Mouse (Mus musculus) kidney, postnatal 0 days (tissue): Measurements from ENCODE around the gene Ggt5. TPM values are rescaled to one million over a fixed set of nuclear protein-coding genes. Genes with fewer than 3 reads are reported as not detected.
A peak's percentile ranks its signal among the peaks of the same experiment; 100 is the strongest.
"Not testable (repeated sequence)": the region's sequence is repeated elsewhere in the genome, so short reads cannot be mapped to it uniquely, and the experiment has no call there.

ENCODE experiments used
- ATAC-seq: fragments of 200-750 bp; cut with Nextera tagmentation; replicated peaks from 2 replicates; pipeline ENCODE4 v1.8.0; 2017; ENCODE audit warnings: low read depth, moderate number of reproducible peaks, moderate TSS enrichment, moderate library complexity; ENCODE audit not compliant: low FRiP score
- DNase-seq: peaks from one replicate; pipeline ENCODE4 v3.0.0-alpha.2; 2016; ENCODE audit warnings: low spot score
- H3K27ac ChIP-seq: fragments of 300-500 bp; sonication (generic); 2 replicates; pipeline ENCODE4 v1.5.1; 2014; ENCODE audit warnings: mild to moderate bottlenecking
- H3K27me3 ChIP-seq: fragments of 300-500 bp; sonication (generic); 2 replicates; pipeline ENCODE4 v1.6.1; 2014; ENCODE audit warnings: low read length, mixed read lengths; ENCODE audit not compliant: insufficient read depth
- H3K36me3 ChIP-seq: fragments of 300-500 bp; sonication (generic); 2 replicates; pipeline ENCODE4 v1.6.1; 2014; ENCODE audit warnings: low read length, mixed read lengths; ENCODE audit not compliant: insufficient read depth
- H3K4me1 ChIP-seq: fragments of 300-500 bp; sonication (generic); replicated peaks from 2 replicates; pipeline ENCODE4 v1.6.1; 2014; ENCODE audit warnings: antibody characterized with exemption, low read length, mixed read lengths; ENCODE audit not compliant: insufficient read depth
- H3K4me2 ChIP-seq: fragments of 300-500 bp; sonication (generic); 2 replicates; pipeline ENCODE4 v1.6.1; 2014; ENCODE audit warnings: mild to moderate bottlenecking, low read length, moderate library complexity, mixed read lengths
- H3K4me3 ChIP-seq: fragments of 300-500 bp; sonication (generic); replicated peaks from 2 replicates; pipeline ENCODE4 v1.5.1; 2014; ENCODE audit warnings: low read depth, low read length
- H3K9ac ChIP-seq: fragments of 300-500 bp; sonication (generic); 2 replicates; pipeline ENCODE4 v1.6.1; 2014; ENCODE audit warnings: low read depth, low read length
- H3K9me3 ChIP-seq: fragments of 300-500 bp; sonication (generic); replicated peaks from 2 replicates; pipeline ENCODE4 v1.6.1; 2016; ENCODE audit warnings: low read length, inconsistent platforms, mixed read lengths
- CTCF ChIP-seq: IDR thresholded peaks from 2 replicates; pipeline ENCODE4 v1.5.1; 2016; ENCODE audit warnings: antibody characterized with exemption, low read depth, mild to moderate bottlenecking, moderate library complexity
- WGBS: fragments of 180-500 bp; shearing (Covaris S2); extraction: QIAGEN DNeasy Blood & Tissue Kit; methylation state at CpG from one replicate; pipeline ENCODE4 v1.1.7; 2014; 5-methylcytosine and 5-hydroxymethylcytosine counted together
- polyA plus RNA-seq: library from polyadenylated mRNA; unstranded; fragments of >200 nt; fragmentation: Nextera tagmentation; extraction: Ambion mirVana; gene quantifications from 2 replicates; pipeline ENCODE4 v1.2.1, GENCODE M21; 2015

Gene Ggt5
- polyA plus RNA-seq, 1 experiment from 2014 or later: 5.1 TPM

GRCm38 (mm10) chr10:75565906-75566305 lies 23.2 kb upstream of the Ggt5 start:
- no peak for TF ChIP-seq CTCF
- Histone ChIP-seq H3K4me3 (no peak overlapping the region), H3K36me3 (no peaks in the 10 kb centered on the region), H3K4me2 (peak overlapping the region; percentile 32), H3K27ac (peak overlapping the region; percentile 85), H3K4me1 (0 out of 2 replicates have a peak, but pooled peaks cover 3% of the 10 kb centered on the region), H3K9ac (no peak overlapping the region), H3K9me3 (no peaks in the 10 kb centered on the region), H3K27me3 (no peaks in the 10 kb centered on the region)
- WGBS: 51% methylated on average over 7 of the region's 7 CpGs
- ATAC-seq (peak; percentile 88), DNase-seq (no peak)

- ATAC-seq: no peak
- 65% methylated on average over 5 of the region's 5 CpGs for WGBS
- Histone ChIP-seq H3K27ac (peak overlapping the region; percentile 85), H3K9me3 (no peaks in the 10 kb centered on the region), H3K27me3 (no peaks in the 10 kb centered on the region), H3K4me3 (no peak overlapping the region; the same call in 1 of the 2 replicates), H3K9ac (no peak overlapping the region), H3K4me1 (peaks cover 4% of the 10 kb centered on the region; the same call in 1 of the 2 replicates), H3K36me3 (no peaks in the 10 kb centered on the region), H3K4me2 (peak overlapping the region; percentile 26; the same call in 1 of the 2 replicates)
- DNase-seq: no peak
- TF ChIP-seq CTCF: peak; percentile 24; the same call in 1 of the 2 replicates
Observed at GRCm38 (mm10) chr10:75566321-75566720, 22.8 kb upstream of the Ggt5 start.

- not testable (repeated sequence) for H3K36me3 ChIP-seq, H3K4me3 ChIP-seq, ATAC-seq, H3K4me1 ChIP-seq, H3K4me2 ChIP-seq, H3K9ac ChIP-seq, H3K9me3 ChIP-seq, DNase-seq, H3K27me3 ChIP-seq
- WGBS: 84% methylated on average over 2 of the region's 2 CpGs
- TF ChIP-seq CTCF: peak; percentile 44; the same call in 1 of the 2 replicates
- H3K27ac ChIP-seq: peak overlapping the region; percentile 85
Observed at GRCm38 (mm10) chr10:75566765-75567164, 22.4 kb upstream of the Ggt5 start.

GRCm38 (mm10) chr10:75568029-75568428 lies 21.1 kb upstream of the Ggt5 start:
- Histone ChIP-seq H3K9me3 (no peaks in the 10 kb centered on the region), H3K9ac (0 out of 2 replicates have a peak overlapping the region, but pooled peaks have one; percentile 35), H3K27ac (peak overlapping the region; percentile 72), H3K4me1 (peaks cover 14% of the 10 kb centered on the region), H3K4me2 (peak overlapping the region; percentile 53), H3K27me3 (no peaks in the 10 kb centered on the region), H3K4me3 (no peak overlapping the region; the same call in 1 of the 2 replicates), H3K36me3 (no peaks in the 10 kb centered on the region)
- 26% methylated on average over 5 of the region's 5 CpGs for WGBS
- DNase-seq (no peak), ATAC-seq (no peak)
- no peak for TF ChIP-seq CTCF

- DNase-seq (no peak), ATAC-seq (0 out of 2 replicates have a peak, but pooled peaks have one; percentile 12)
- H3K36me3 ChIP-seq: no peaks in the 10 kb centered on the region
- peaks cover 14% of the 10 kb centered on the region for H3K4me1 ChIP-seq
- TF ChIP-seq CTCF: no peak
- H3K4me2 ChIP-seq: peak overlapping the region; percentile 53
- WGBS: 5% methylated on average over 11 of the region's 11 CpGs
- H3K9ac ChIP-seq: peak overlapping the region; percentile 35; the same call in 1 of the 2 replicates
- no peaks in the 10 kb centered on the region for H3K9me3 ChIP-seq
- no peak overlapping the region; the same call in 1 of the 2 replicates for H3K4me3 ChIP-seq
- peak overlapping the region; percentile 72 for H3K27ac ChIP-seq
- H3K27me3 ChIP-seq: no peaks in the 10 kb centered on the region
Observed at GRCm38 (mm10) chr10:75568441-75568840, 20.7 kb upstream of the Ggt5 start.

GRCm38 (mm10) chr10:75568851-75569250 lies 20.3 kb upstream of the Ggt5 start:
- no peaks in the 10 kb centered on the region for H3K9me3 ChIP-seq
- H3K4me2 ChIP-seq: peak overlapping the region; percentile 53
- H3K4me3 ChIP-seq: no peak overlapping the region; the same call in 1 of the 2 replicates
- DNase-seq: no peak
- no peak for ATAC-seq
- H3K27me3 ChIP-seq: no peaks in the 10 kb centered on the region
- H3K4me1 ChIP-seq: peaks cover 14% of the 10 kb centered on the region
- TF ChIP-seq CTCF: no peak
- WGBS: 11% methylated on average over 4 of the region's 4 CpGs
- H3K9ac ChIP-seq: peak overlapping the region; percentile 35; the same call in 1 of the 2 replicates
- H3K36me3 ChIP-seq: no peaks in the 10 kb centered on the region
- H3K27ac ChIP-seq: peak overlapping the region; percentile 72
